Mouse (Mus musculus): ENCODE measurements around the gene Lmod2.

Gene Lmod2

DNA sequence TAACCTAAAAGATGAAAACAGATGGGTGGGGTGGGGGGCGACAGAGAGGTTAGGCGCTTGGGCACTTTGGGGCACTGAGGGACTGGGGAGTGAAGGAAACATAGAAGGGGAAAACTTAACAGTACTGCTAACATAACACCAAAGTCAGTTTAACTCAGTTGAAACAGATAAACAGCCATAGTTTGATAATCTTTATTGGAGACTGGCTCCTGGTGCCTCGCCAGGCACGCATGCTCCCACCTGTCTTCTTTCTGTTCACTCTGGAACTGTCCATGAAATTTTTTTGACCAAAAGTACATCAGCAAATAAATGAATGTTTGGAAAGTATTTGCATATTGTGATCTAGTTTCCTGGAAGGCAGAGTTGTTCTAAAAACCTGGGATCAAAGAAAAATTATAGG lies 43.7 kb downstream of the Lmod2 start:
- no peak for DNase-seq (ENCODE audit: low read depth in 1 of 2, low spot score in 2 of 2)

DNA sequence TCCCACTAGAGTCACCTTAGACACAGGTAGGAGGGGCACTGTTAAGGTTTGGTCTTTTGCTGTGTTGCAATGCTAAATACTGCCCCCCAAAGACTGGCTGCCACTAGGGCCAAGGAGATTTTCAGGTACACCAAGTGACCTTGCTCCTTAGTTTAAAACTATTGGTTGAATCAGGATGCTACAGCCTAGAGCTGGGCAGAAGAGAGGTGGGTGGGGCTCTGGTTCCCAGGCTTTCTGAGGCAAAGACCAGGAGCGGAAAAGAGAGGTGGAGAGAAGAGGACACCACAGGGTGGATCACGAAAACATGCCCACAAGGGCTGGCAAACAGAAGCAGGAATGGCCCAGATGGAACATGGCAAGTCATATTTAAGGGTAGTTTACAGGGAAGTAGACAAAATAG lies 44.6 kb downstream of the Lmod2 start:
- DNase-seq (ENCODE audit: low read depth in 1 of 2, low spot score in 2 of 2) = no peak

DNA sequence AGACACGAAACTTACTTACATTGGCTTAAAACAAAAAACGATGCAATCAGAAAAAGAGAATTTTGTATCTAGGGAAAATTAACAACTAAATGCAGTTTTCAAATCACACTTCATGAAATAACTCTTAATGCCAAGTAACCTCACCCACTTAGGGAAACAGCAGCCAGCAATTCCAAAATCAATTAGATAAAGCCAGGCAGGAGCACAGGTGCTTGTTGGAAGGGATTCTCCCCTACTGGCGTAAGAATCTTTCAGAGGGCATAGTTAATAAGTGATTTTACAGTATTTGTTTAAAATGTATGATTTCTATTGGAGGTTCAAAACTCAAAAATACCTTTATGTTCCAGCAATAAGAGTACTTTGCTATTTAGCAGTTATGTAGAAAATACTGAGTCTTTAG lies 45.4 kb downstream of the Lmod2 start:
- no peak for DNase-seq (ENCODE audit: low read depth in 1 of 2, low spot score in 2 of 2)

DNA sequence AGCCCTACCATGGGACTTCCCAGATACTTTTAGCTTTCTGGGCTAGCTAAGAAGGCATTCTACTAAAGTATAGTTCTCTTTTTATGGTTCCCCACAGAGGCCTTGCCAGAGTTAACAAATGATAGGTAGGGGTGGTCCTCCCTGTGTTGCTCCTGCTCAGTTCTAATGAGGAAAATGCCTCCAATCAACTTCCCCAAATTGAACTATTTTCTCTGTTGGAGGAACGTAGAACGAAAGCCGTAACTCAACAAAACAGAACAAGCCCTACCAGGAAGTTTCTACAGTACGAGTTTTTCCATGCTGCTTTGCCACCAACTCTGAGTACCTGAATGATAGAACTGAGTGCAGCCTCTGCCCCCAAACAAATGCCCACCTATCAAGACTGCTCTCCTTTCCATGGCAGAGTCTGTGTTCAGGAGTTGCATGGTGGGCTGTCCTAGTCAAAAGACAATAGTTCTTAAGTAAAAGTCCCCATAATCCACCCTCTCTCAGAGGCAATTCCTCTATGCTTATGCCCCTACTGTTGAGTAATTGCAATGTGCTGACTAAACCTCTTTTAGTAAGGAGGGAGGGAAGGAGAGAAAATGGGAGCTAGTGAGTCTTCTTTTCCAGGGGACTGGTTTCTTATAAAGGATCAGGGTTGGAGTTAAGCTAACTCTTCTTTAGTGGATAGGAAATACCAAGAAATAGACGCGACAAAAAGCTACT lies 47.9 kb downstream of the Lmod2 start:
- no peak for DNase-seq (ENCODE audit: low read depth in 1 of 2, low spot score in 2 of 2)

DNA sequence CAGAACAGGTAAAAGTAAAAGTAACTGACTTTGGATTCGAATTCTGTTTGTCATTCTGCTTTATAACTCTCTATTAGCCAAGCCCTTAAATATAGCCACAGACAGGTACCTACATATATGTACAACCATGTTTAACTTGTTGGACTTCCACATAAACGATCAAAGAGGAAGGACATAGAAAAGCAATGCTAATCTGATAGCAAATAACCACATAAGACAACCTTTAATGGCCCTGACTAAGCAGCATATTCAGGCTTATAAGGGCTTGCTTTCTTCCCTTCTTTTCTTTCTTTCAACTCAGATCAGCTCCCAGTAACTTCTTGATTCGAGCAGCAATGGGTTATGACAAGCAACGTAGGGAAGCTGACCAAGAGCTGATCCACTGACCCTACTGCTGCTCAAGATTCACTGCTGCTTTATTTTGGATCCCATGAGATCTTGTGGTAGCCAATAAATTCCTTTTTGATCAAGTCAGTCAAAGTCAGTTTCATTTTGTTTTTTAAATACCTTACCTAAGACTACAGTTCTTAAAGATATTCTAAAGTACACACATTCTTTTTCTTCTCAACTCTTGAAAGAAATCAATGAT lies 49.6 kb downstream of the Lmod2 start:
- DNase-seq (ENCODE audit: low read depth in 1 of 2, low spot score in 2 of 2) = no peak

DNA sequence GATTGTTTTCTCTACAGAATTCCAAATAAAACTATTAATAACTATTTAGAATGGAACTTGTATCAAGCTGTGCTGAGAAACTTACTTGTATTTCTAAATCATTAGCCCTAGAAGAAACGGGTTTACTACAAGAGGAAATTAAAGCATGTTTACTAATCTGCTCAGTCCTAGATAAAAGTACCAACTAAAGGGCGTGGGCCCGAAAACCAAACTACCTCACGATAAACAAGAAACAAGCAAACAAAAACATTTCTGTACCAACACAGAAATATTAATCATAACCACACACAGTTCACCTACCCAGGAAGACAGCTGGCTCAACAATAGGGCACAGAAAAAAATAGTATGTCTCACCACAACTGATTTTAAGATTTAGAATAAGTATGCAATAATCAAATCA lies 50.8 kb downstream of the Lmod2 start:
- DNase-seq (ENCODE audit: low read depth in 1 of 2, low spot score in 2 of 2) = no peak

DNA sequence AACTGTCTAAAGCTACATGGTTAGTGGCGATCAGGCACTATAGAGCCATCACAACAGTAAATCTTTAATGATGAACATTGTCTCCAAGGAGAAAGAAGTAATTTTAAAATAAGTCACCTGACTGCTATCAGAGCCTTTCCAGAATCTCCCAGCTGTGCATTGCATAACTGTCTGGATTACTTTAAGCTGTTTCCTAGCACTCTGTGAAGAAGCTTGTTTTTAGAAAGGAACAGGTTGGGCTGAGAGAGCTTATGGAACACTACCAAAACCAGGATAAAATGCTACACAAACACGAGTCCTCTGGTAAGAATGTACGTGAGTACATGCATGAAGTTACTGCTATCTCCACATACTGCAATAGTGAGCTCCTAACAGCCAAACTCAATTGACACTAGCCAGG lies 53.2 kb downstream of the Lmod2 start:
- DNase-seq (ENCODE audit: low read depth in 1 of 2, low spot score in 2 of 2) = no peak

DNA sequence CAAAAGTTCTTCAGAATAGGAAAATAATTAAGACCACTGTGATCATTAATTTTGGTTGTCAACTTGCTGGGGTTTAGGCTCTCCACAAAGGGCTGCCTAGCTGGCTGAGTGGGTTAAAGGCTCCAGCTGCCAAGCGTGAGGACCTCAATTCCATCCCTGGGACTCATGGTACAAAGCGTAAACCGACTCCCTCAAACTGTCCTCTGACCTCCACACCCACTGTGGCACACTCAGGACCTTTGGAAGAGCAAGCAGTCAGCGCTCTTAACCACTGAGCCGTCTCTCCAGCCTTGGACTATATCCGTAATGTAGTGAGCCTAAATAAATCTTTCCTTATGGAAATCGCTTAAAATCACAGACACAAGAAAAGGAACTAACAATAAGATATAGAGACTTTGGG lies 54.0 kb downstream of the Lmod2 start:
- DNase-seq (ENCODE audit: low read depth in 1 of 2, low spot score in 2 of 2) = no peak
